Mouse (Mus musculus) embryonic fibroblast, embryonic 13.5 days (primary cell): ENCODE measurements at regions not wholly inside any gene's neighbourhood (a gene's known extent, or its start where the extent isn't known, plus 50 kb on each side); places are given as distances from the start of the nearest gene placed in this dataset.

Experiments used
- H3K27ac ChIP-seq: 2 replicates; pipeline ENCODE4 v1.5.1; 2012; ENCODE audit warnings: low read length, control low read depth, inconsistent platforms; ENCODE audit not compliant: insufficient read depth
- H3K4me1 ChIP-seq: 2 replicates; pipeline ENCODE4 v1.6.1; 2011; ENCODE audit warnings: low read length; ENCODE audit not compliant: control insufficient read depth, insufficient read depth
- H3K4me3 ChIP-seq: 2 replicates; pipeline ENCODE4 v1.5.1; 2011; ENCODE audit warnings: mild to moderate bottlenecking, control low read depth, low read length; ENCODE audit not compliant: insufficient read depth
- CTCF ChIP-seq: IDR thresholded peaks from 2 replicates; pipeline ENCODE4 v1.5.1; 2011; ENCODE audit warnings: mild to moderate bottlenecking, control low read depth, low read length, moderate library complexity, borderline replicate concordance; ENCODE audit not compliant: insufficient read depth
- POLR2A ChIP-seq: IDR thresholded peaks from 2 replicates; pipeline ENCODE4 v1.6.1; 2011; ENCODE audit warnings: low read depth, mild to moderate bottlenecking, control low read depth, low read length, moderate library complexity

DNA sequence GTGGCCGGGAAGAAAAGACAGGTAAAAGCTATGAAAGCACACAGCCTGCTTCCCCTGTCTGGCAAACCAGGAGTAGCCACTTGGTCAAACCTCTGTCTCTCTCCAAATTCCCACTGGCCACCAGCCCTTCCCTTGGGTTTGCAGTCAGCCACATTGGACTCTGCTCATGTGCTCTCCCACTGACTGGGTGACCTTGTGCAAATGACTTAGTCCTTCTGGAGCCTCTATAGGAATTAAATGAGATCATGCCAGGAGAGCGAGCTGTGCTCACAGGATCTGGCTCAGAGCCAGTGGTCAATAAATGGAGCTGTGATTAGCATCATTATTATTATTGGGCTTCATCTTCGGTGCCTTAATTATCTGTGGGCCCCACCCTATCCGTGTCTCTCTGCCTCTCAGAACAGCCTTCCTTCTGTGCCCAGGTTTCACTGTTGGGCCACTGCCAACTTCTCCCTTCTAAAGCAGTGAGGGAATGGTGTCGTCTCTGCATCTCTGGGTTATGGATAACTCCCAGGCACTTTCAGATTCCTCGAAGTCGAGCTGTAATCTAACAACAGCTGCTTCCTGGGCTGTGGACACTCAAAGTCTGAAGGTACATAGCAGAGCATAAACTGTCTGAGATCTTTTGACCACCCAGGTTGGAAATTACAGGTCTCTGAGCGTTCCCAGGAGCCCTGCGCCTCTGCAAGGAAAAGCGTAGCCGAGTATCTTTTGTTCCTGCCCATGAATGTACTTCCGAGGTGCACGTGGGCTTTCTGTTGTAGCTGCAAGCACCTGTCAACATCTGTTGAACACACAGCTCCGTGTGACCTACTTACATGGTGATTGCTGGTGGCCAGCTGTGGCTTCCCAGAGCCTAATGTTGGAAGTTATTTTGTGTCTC, 170.5 kb downstream of the Pik3r1 start:
- no peak for TF ChIP-seq POLR2A
- no peak for TF ChIP-seq CTCF

DNA sequence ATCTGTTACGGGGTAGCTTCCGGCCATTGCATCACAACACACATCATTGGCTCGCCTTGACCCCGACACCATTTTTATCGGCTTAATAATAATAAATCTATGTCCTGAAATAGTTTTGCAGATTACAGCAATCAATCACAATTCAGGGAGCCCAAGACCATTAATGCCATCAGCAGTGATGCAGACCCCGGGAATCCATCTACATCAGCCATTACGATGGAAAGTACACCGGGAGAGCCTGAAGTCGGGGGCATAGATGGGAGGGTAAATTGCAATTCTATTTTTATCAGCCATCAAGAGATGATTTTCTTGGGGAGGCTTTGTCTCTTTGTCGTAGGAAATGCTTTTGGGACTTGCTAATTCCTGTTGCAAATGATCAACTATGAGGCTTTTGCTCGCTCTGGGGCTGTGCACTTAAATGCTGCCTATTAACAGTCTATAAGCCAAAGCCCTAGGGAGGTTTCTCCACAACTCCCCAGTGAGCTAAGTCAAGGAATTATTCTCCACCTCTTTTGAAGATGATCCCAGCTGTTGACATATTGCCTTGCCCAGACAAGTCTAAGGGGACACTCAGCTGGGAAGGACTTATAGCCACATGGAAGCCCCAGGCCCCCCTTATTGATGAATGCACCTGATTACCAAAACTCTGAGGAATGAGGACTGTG, 173.4 kb downstream of the Pik3r1 start:
- TF ChIP-seq CTCF (no peak), POLR2A (no peak)
- H3K4me3 ChIP-seq: no peak overlapping the region
- no peak overlapping the region for H3K27ac ChIP-seq
- H3K4me1 ChIP-seq: no peaks in the 10 kb centered on the region

More for the DNA sequence above, 170.5 kb downstream of the Pik3r1 start:
- H3K4me3 ChIP-seq: no peak overlapping the region
- H3K27ac ChIP-seq: no peak overlapping the region
- H3K4me1 ChIP-seq: no peaks in the 10 kb centered on the region

GRCm38 (mm10) chr13:101592355-101592754, 175.7 kb downstream of the Pik3r1 start:
- Histone ChIP-seq H3K27ac (no peak overlapping the region), H3K4me1 (no peaks in the 10 kb centered on the region), H3K4me3 (no peak overlapping the region)
- no peak for TF ChIP-seq CTCF
- no peak for TF ChIP-seq POLR2A

DNA sequence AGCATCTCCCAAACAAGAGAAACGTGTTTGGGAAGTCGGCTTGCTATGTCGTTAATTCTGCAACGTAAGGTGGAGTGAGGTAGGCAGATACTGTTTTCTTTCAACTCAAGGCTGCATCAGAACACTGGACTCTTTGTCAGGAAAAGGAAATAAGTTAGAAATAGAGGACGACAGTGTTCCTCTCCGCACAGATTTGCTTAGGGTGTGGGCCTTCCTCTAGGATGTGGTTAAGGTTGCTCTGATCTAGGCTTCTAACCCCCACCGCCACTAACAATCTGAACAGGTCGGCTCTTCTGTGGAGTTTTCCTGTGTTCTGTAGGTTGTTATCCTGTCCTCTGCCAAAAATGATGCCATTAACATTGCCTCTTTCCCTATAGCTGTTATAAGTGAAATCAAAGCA, 179.1 kb downstream of the Pik3r1 start:
- Histone ChIP-seq H3K27ac (no peak overlapping the region), H3K4me1 (no peaks in the 10 kb centered on the region), H3K4me3 (no peak overlapping the region)
- TF ChIP-seq POLR2A (no peak), CTCF (no peak)

- no peak overlapping the region for H3K4me3 ChIP-seq
- no peak for TF ChIP-seq POLR2A
- no peak for TF ChIP-seq CTCF
- H3K27ac ChIP-seq: no peak overlapping the region
- no peaks in the 10 kb centered on the region for H3K4me1 ChIP-seq
Measured at GRCm38 (mm10) chr13:101586787-101587186, 181.2 kb downstream of the Pik3r1 start.

DNA sequence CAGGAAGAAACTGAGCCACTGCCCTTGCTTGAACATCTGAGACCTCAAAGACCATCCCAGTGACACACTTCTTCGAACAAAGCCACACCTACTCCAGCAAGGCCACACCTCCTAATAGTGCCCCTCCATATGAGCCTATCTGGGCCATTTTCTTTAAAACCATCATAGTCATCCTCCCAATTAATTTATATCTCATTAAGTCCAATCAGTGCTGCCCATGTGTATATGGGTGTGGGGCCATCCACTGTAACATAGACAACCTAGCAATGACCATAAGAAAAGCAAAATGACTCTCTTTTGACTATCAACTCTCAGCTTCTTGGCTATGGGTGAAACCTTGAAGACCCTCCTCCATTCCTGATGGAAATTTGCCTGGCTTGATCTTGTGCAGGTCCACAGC, 191.5 kb downstream of the Pik3r1 start:
- no peak overlapping the region for H3K4me3 ChIP-seq
- no peak overlapping the region for H3K27ac ChIP-seq
- H3K4me1 ChIP-seq: no peaks in the 10 kb centered on the region
- TF ChIP-seq POLR2A (no peak), CTCF (no peak)

- no peak overlapping the region for H3K4me3 ChIP-seq
- TF ChIP-seq POLR2A (no peak), CTCF (no peak)
- no peaks in the 10 kb centered on the region for H3K4me1 ChIP-seq
- H3K27ac ChIP-seq: no peak overlapping the region
Measured at GRCm38 (mm10) chr13:101572809-101573590, 195.0 kb downstream of the Pik3r1 start.

GRCm38 (mm10) chr13:101572246-101572645, 195.8 kb downstream of the Pik3r1 start:
- Histone ChIP-seq H3K27ac (no peak overlapping the region), H3K4me1 (no peaks in the 10 kb centered on the region), H3K4me3 (no peak overlapping the region)
- no peak for TF ChIP-seq CTCF
- no peak for TF ChIP-seq POLR2A

DNA sequence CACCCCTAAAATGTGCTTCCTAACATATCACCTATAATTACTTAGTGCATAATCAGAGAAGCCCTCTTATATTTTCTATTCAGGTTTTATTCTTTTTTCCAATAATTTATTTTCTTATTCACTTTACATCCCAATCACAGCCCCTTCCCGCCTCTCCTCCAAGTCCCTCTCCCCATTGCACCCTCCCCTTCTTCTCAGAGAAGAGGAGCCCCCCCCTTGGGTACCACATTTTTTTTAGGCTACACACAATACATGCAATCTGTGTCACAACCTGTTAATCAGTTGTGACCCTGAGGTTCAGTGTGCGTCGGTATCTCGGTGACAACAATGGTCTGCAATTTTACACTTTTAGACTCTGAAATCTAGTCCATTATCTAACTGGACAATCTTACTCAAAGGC, 198.0 kb downstream of the Pik3r1 start:
- TF ChIP-seq POLR2A (no peak), CTCF (no peak)
- no peaks in the 10 kb centered on the region for H3K4me1 ChIP-seq
- H3K4me3 ChIP-seq: no peak overlapping the region
- H3K27ac ChIP-seq: no peak overlapping the region
